Mouse (Mus musculus) midbrain, postnatal 0 days (tissue): Measurements from ENCODE around the gene Dda1. TPM values are rescaled to one million over a fixed set of nuclear protein-coding genes. Genes with fewer than 3 reads are reported as not detected.
"Not testable (repeated sequence)": the region's sequence is repeated elsewhere in the genome, so short reads cannot be mapped to it uniquely, and the experiment has no call there.

Experiments
- ATAC-seq: fragments of 200-750 bp; cut with Nextera tagmentation; 2 replicates; pipeline ENCODE4 v1.8.0; 2017; ENCODE audit warnings: moderate number of reproducible peaks, mild to moderate bottlenecking, moderate TSS enrichment, moderate library complexity; ENCODE audit not compliant: low FRiP score
- DNase-seq: peaks from one replicate; pipeline ENCODE4 v3.0.0-alpha.2; 2015; ENCODE audit warnings: low spot score
- H3K27ac ChIP-seq: fragments of 300-500 bp; sonication (generic); 2 replicates; pipeline ENCODE4 v1.5.1; 2014; ENCODE audit warnings: low read depth, mild to moderate bottlenecking, low read length, mixed read lengths
- H3K27me3 ChIP-seq: fragments of 300-500 bp; sonication (generic); 2 replicates; pipeline ENCODE4 v1.6.1; 2014; ENCODE audit warnings: low read length, control low read depth, mixed read lengths; ENCODE audit not compliant: insufficient read depth
- H3K36me3 ChIP-seq: fragments of 300-500 bp; sonication (generic); 2 replicates; pipeline ENCODE4 v1.6.1; 2014; ENCODE audit warnings: low read length, control low read depth, mixed read lengths; ENCODE audit not compliant: insufficient read depth
- H3K4me1 ChIP-seq: fragments of 300-500 bp; sonication (generic); 2 replicates; pipeline ENCODE4 v1.6.1; 2014; ENCODE audit warnings: mild to moderate bottlenecking, control low read depth, antibody characterized with exemption, low read length, mixed read lengths; ENCODE audit not compliant: insufficient read depth
- H3K4me2 ChIP-seq: fragments of 300-500 bp; sonication (generic); 2 replicates; pipeline ENCODE4 v1.6.1; 2014; ENCODE audit warnings: low read depth, mild to moderate bottlenecking, low read length, mixed read lengths; ENCODE audit not compliant: poor library complexity, severe bottlenecking
- H3K4me3 ChIP-seq: fragments of 300-500 bp; sonication (generic); 2 replicates; pipeline ENCODE4 v1.5.1; 2014; ENCODE audit warnings: low read depth, mild to moderate bottlenecking, low read length, moderate library complexity
- H3K9ac ChIP-seq: fragments of 300-500 bp; sonication (generic); replicated peaks from 2 replicates; pipeline ENCODE4 v1.6.1; 2014; ENCODE audit warnings: mild to moderate bottlenecking, low read length, moderate library complexity, mixed read lengths; ENCODE audit not compliant: poor library complexity, severe bottlenecking
- H3K9me3 ChIP-seq: fragments of 300-500 bp; sonication (generic); 2 replicates; pipeline ENCODE4 v1.6.1; 2016; ENCODE audit warnings: low read length, control low read depth
- CTCF ChIP-seq: IDR thresholded peaks from 2 replicates; pipeline ENCODE4 v1.5.1; 2016; ENCODE audit warnings: antibody characterized with exemption, mild to moderate bottlenecking
- WGBS: fragments of 180-500 bp; shearing (Covaris S2); extraction: QIAGEN DNeasy Blood & Tissue Kit; methylation state at CpG from one replicate; pipeline ENCODE4 v1.1.7; 2014; 5-methylcytosine and 5-hydroxymethylcytosine counted together
- polyA plus RNA-seq: library from polyadenylated mRNA; unstranded; fragments of >200 nt; fragmentation: Nextera tagmentation; extraction: Ambion mirVana; gene quantifications from 2 replicates; pipeline ENCODE4 v1.2.1, GENCODE M21; 2015
- total RNA-seq: library from RNA; depleted of rRNA; stranded (reverse); fragments of >200 nt; gene quantifications from 2 replicates; pipeline ENCODE4 v1.2.3, GENCODE M21; 2014

Dda1 gene
- total and polyA plus RNA-seq, 2 experiments from 2014 or later = 211 to 269 TPM

DNA sequence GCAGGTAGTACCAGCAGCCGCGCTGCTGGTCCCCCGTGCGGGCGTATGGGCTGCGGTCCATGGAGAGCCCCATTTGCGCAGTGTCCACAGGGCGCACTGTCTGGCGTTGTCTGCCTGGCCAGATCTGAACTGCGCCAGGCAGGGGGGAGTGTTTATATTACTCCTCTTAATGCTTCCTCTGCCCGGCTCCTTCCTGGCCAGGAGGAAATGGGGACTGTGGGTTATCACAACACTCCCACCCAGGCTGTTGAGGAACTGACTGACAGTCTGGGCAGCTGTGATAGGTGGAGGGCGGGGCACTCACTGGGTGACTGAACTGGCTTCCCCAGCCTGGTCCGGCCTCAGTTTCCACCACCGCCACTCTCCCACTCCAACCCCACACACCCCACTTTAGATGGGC is 42.6 kb downstream of the Dda1 start, which contains the start of gene Plvap:
Gene Plvap, minus strand, starts transcription at position 109 of the 400 bp plus-strand sequence.
- 70% methylated on average over 14 of the region's 14 CpGs for WGBS
- no peaks in the 10 kb centered on the region for H3K9me3 ChIP-seq

DNA sequence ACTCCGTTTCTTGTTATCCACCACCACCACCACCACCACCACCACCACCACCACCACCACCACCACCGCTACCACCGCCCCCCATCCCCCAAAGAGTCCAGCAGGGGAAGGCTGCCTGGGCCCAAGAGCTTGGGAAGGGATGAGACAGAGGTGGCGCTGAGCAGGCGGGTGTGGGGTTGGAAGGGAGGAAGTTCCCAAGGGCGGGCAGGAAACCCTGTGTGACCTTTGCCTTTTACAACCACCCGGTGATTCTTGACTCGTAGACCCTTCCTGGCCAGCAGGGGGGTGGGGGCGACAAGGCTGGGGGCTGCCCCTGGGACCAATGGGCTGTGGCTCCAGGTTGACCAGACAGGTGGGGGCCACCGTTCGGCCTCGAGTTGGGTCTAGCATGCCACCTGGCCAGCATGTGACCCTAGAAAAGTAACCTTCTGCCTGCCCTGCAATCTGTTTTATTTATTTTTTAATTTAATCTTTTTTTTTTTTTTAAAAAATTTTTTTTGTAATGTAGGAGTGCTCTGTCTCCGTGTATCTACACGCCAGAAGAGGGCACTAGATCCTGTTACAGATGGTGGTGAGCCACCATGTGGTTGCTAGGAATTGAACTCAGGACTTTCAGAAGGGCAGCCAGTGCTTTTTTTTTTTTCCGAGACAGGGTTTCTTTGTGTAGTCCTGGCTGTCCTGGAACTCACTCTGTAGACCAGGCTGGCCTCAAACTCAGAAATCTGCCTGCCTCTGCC is 44.2 kb downstream of the Dda1 start:
- Histone ChIP-seq H3K27me3 (peaks cover 21% of the 10 kb centered on the region), H3K27ac (no peak overlapping the region), H3K4me1 (no peaks in the 10 kb centered on the region), H3K36me3 (no peaks in the 10 kb centered on the region), H3K9ac (no peak overlapping the region), H3K9me3 (no peaks in the 10 kb centered on the region), H3K4me3 (no peak overlapping the region), H3K4me2 (no peak overlapping the region)
- no peak for ATAC-seq
- no peak for DNase-seq
- WGBS = 73% methylated on average over 11 of the region's 15 CpGs
- peak; percentile 9; the same call in 1 of the 2 replicates for TF ChIP-seq CTCF

More for the DNA sequence above, 42.6 kb downstream of the Dda1 start, which contains the start of gene Plvap:
- no peaks in the 10 kb centered on the region for H3K4me1 ChIP-seq
- no peak within 1 kb of the TSS for H3K4me3 ChIP-seq
- DNase-seq = no peak
- H3K36me3 ChIP-seq = no peaks in the 10 kb centered on the region
- ATAC-seq = no peak
- H3K4me2 ChIP-seq = no peak within 1 kb of the TSS
- TF ChIP-seq CTCF = no peak
- peaks cover 26% of the 10 kb centered on the region for H3K27me3 ChIP-seq
- no peak within 1 kb of the TSS for H3K9ac ChIP-seq
- H3K27ac ChIP-seq = no peak within 1 kb of the TSS

DNA sequence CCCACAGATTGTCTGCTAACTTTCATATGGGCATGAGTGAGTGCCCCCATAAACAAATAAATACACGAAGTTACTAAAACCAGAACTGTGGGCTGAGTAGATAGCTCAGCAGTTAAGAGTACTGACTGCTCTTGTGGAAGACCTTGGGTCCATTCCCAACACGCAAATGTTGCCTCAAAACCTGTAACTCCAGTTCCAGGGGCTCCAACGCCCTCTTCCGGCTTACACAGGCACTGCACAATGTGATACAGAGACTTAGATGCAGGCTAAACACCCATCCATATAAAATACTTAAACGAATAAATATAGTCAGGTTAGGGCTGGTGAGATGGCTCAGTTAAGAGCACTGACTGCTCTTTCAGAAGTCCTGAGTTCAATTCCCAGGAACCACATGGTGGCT is 46.0 kb downstream of the Dda1 start:
- WGBS = 71% methylated on average over 5 of the region's 5 CpGs
- no peak for DNase-seq

DNA sequence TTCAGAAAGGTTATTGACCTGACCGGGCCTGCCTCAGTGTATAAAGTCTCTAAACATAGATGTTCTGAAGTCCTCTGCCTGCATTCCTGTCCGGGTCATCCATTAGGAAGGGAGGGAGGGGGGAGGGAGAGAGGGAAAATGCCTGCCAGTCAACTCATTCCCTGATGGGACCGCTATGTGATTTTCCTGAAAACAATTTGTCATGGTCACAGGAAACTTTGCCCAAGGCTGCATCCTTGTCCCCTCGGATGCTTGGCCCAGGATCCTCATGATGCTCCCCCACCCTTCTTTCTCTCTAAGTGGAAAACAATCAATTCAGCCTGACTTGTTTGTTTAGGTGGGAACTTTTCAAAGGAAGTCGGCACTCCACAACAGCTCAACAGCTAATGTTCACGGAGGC is 47.8 kb downstream of the Dda1 start:
- WGBS = 24% methylated on average over 6 of the region's 6 CpGs
- Histone ChIP-seq H3K4me2 (no peak overlapping the region), H3K27ac (no peak overlapping the region), H3K27me3 (0 out of 2 replicates have a peak, but pooled peaks cover 4% of the 10 kb centered on the region), H3K36me3 (no peaks in the 10 kb centered on the region), H3K9me3 (no peaks in the 10 kb centered on the region), H3K4me3 (no peak overlapping the region), H3K4me1 (no peaks in the 10 kb centered on the region), H3K9ac (no peak overlapping the region)
- DNase-seq (no peak), ATAC-seq (no peak)
- no peak for TF ChIP-seq CTCF

More for the DNA sequence above, 46.0 kb downstream of the Dda1 start:
- no peak for TF ChIP-seq CTCF
- Histone ChIP-seq H3K4me1 (no peaks in the 10 kb centered on the region), H3K36me3 (no peaks in the 10 kb centered on the region), H3K27ac (no peak overlapping the region), H3K4me3 (no peak overlapping the region), H3K9me3 (no peaks in the 10 kb centered on the region), H3K4me2 (no peak overlapping the region), H3K27me3 (peaks cover 7% of the 10 kb centered on the region; the same call in 1 of the 2 replicates), H3K9ac (no peak overlapping the region)
- ATAC-seq = no peak

DNA sequence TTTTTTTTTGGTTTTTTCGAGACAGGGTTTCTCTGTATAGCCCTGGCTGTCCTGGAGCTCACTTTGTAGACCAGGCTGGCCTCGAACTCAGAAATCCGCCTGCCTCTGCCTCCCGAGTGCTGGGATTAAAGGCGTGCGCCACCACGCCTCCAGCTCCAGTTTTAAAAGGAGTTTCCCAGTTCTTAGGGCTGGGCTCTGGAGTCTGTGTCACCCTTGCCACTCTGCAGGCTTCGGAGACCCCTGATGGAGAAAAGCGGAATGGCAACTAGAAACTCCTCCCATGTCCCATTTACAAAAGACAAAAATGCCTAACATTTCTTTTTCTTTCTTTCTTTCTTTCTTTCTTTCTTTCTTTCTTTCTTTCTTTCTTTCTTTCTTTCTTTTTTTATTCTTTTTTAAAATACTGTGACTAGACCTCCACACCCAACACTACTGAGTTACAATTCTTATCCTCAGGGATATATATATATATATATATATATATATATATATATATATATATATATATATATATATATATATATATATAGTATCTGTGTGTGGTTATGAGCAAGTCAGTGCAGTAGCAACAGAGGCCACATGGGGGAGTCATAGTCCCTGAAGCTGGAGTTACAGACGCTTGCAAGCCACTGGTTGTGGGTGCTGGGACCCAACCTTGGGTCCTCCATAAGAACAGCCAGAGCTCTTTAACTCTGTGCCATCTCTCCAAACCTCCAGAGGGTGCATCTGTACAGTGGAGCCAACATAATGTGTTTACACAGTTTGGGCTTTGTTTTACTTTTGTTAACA is 50.2 kb downstream of the Dda1 start:
- H3K27ac ChIP-seq, ATAC-seq, H3K36me3 ChIP-seq, H3K9me3 ChIP-seq, H3K4me1 ChIP-seq, H3K27me3 ChIP-seq, H3K4me3 ChIP-seq, H3K9ac ChIP-seq, H3K4me2 ChIP-seq: not testable (repeated sequence)
- peak; percentile 70 for TF ChIP-seq CTCF
- peak; percentile 78 for DNase-seq
- WGBS = 42% methylated on average over 9 of the region's 10 CpGs

DNA sequence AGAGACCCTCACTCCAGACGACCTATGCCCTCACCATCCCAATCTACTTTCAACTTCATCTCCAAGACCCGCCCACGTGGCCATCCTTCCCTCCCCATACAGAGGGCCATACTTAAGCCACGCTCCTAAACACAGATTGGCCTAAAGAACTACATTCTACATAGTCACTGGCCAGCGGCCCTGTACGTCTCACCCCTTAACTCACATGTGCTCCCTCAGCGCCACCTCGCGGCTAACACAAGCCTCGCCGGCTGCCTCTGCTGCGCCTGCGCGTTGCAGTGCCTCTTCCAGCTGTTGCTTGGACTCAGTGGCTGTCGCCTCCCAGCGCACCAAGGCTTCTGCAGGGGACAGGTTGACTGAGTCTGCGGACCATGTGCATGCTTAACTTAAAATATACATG is 52.6 kb downstream of the Dda1 start:
- WGBS = 4% methylated on average over 17 of the region's 17 CpGs
- Histone ChIP-seq H3K36me3 (no peaks in the 10 kb centered on the region), H3K4me1 (no peaks in the 10 kb centered on the region), H3K4me3 (no peak overlapping the region), H3K27me3 (peaks cover 15% of the 10 kb centered on the region; the same call in 1 of the 2 replicates), H3K4me2 (peak overlapping the region; percentile 20; the same call in 1 of the 2 replicates), H3K9ac (no peak overlapping the region), H3K9me3 (no peaks in the 10 kb centered on the region), H3K27ac (no peak overlapping the region)
- peak; percentile 95 for DNase-seq
- ATAC-seq = peak; percentile 90
- peak; percentile 92 for TF ChIP-seq CTCF
